Comparison of ENCODE assay signal across 15 mouse cellular contexts in the genomic region with DNA sequence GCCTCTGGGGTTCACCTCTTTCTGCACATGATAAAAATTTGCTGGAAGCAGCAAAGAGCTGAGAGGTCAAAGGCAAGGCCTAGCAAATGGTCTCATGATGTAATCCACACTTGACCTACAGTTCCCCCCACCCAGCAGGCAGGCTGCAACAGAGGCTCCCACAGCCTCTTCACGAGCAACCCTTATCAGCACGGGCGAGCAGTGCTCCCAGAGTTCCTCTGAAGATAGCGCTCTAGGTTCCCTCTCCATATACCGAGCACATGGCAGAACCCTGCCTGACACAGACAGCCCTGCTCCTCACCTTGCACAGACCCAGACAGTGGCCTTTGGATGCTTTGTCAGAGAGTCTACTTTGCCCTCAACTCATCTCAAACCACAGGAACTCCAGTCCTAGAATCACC. TPM values are rescaled to one million over a fixed set of nuclear protein-coding genes. Genes with fewer than 3 reads are reported as not detected.
DNase-seq lines count a peak whose midpoint lies in the region; ATAC-seq lines count a peak whose summit lies in the region.
"Had no signal": no experiment of that assay in that cellular context is flagged by ENCODE, and none has a peak within 500 bp of the region (broad histone marks: within the 10 kb centered on the region; RNA-seq: fewer than 3 reads in every experiment).

No protein-coding gene starts in this region.

- 0 out of 2 replicates have a peak, but pooled peaks have one; percentile 43 for ATAC-seq in erythroid progenitor cell, adult 5-6 weeks (replicated peaks; ENCODE audit: low FRiP score, poor library complexity, severe bottlenecking)
- ATAC-seq in megakaryocyte progenitor cell, adult 5-6 weeks (replicated peaks; ENCODE audit: poor library complexity), result peak; percentile 39; the same call in 1 of the 2 replicates
- ATAC-seq: CD4-positive, CD25-positive, alpha-beta regulatory T cell, adult 4 months had no signal

- DNase-seq in kidney, adult 8-10 months, result peak; percentile 72 to 80
- peak; percentile 43 for DNase-seq in liver
- no peak for DNase-seq in thymus, postnatal 10 days (ENCODE audit: low spot score in 2 of 2)
- DNase-seq in gastrocnemius, adult 8-10 months (ENCODE audit: low spot score in 2 of 2), result no peak
- no peak for DNase-seq in adrenal gland, postnatal 10 days
- no peak for DNase-seq in frontal cortex, postnatal 25 days (ENCODE audit: low spot score in 2 of 2)
- DNase-seq: cerebellum, adult 11-12 months; layer of hippocampus, postnatal 36 days; left cerebral cortex, postnatal 4 days; thymus, adult 2 months had no signal

RNA-seq across cellular contexts. Expression of a gene that starts 2.8 kb away (rescaled TPM):
- not detected in 2 replicates for total RNA-seq in erythroid progenitor cell, adult 5-6 weeks (2015; ENCODE audit: low replicate concordance)
- total RNA-seq in erythroid progenitor cell, adult 5-6 weeks (2017; ENCODE audit: low replicate concordance), result not detected in 2 replicates
- not detected in 2 replicates for total RNA-seq in megakaryocyte progenitor cell, adult 5-6 weeks (2015)
- not detected in 2 replicates for total RNA-seq in megakaryocyte progenitor cell, adult 5-6 weeks (2017)
- total RNA-seq in gastrocnemius, adult 8-10 months (2022), result under 1 TPM in 1 of 4 experiments, not detected in 3; 0.16 TPM
- total RNA-seq in adrenal gland, postnatal 10 days (2021), result 10 to 100 TPM; 35.5 to 89.5 TPM
- total RNA-seq: granulocyte monocyte progenitor cell, adult 5-6 weeks; layer of hippocampus, postnatal 36 days; left cerebral cortex, postnatal 4 days; megakaryocyte, adult 5-6 weeks had no signal

RNA-seq across cellular contexts. Expression of a gene that starts 34.1 kb away (rescaled TPM):
- 2.5 TPM in 1 of 2 replicates, not detected in the other for total RNA-seq in erythroid progenitor cell, adult 5-6 weeks (2015; ENCODE audit: low replicate concordance)
- 0.51 TPM in 1 of 2 replicates, not detected in the other for total RNA-seq in erythroid progenitor cell, adult 5-6 weeks (2017; ENCODE audit: low replicate concordance)
- total RNA-seq in megakaryocyte progenitor cell, adult 5-6 weeks (2015), result 0.15 and 0.29 TPM in 2 replicates
- total RNA-seq in megakaryocyte progenitor cell, adult 5-6 weeks (2017), result not detected in 2 replicates
- 10 to 100 TPM in 1 of 4 experiments, 1 to 10 TPM in 3; 2.0 to 11.5 (median 5.1) TPM for total RNA-seq in gastrocnemius, adult 8-10 months (2022)
- 100 to 1,000 TPM; 103 to 122 TPM for total RNA-seq in adrenal gland, postnatal 10 days (2021)
- total RNA-seq: granulocyte monocyte progenitor cell, adult 5-6 weeks; megakaryocyte, adult 5-6 weeks had no signal

RNA-seq across cellular contexts. Expression of a gene that starts 39.7 kb away (rescaled TPM):
- 25.2 and 38.6 TPM in 2 replicates for total RNA-seq in erythroid progenitor cell, adult 5-6 weeks (2015; ENCODE audit: low replicate concordance)
- 12.8 and 18.9 TPM in 2 replicates for total RNA-seq in erythroid progenitor cell, adult 5-6 weeks (2017; ENCODE audit: low replicate concordance)
- 1.5 and 2.0 TPM in 2 replicates for total RNA-seq in megakaryocyte progenitor cell, adult 5-6 weeks (2015)
- 0.75 and 1.6 TPM in 2 replicates for total RNA-seq in megakaryocyte progenitor cell, adult 5-6 weeks (2017)
- total RNA-seq in gastrocnemius, adult 8-10 months (2022), result 1 to 10 TPM in 1 of 4 experiments, under 1 TPM in 3; 0.46 to 1.1 (median 0.59) TPM
- 1 to 10 TPM; 6.0 to 9.0 TPM for total RNA-seq in adrenal gland, postnatal 10 days (2021)

RNA-seq across cellular contexts. Expression of a gene that starts 48.5 kb away (rescaled TPM):
- total RNA-seq in erythroid progenitor cell, adult 5-6 weeks (2015; ENCODE audit: low replicate concordance), result 425 and 456 TPM in 2 replicates
- 261 and 313 TPM in 2 replicates for total RNA-seq in erythroid progenitor cell, adult 5-6 weeks (2017; ENCODE audit: low replicate concordance)
- total RNA-seq in megakaryocyte progenitor cell, adult 5-6 weeks (2015), result 208 and 220 TPM in 2 replicates
- 116 and 120 TPM in 2 replicates for total RNA-seq in megakaryocyte progenitor cell, adult 5-6 weeks (2017)
- total RNA-seq in gastrocnemius, adult 8-10 months (2022), result 10 to 100 TPM; 59.5 to 80.8 (median 69.4) TPM
- 100 to 1,000 TPM; 125 to 132 TPM for total RNA-seq in adrenal gland, postnatal 10 days (2021)

RNA-seq across cellular contexts. Expression of a gene that starts 52.9 kb away (rescaled TPM):
- 2.1 and 20.9 TPM in 2 replicates for total RNA-seq in erythroid progenitor cell, adult 5-6 weeks (2015; ENCODE audit: low replicate concordance)
- 13.1 and 27.7 TPM in 2 replicates for total RNA-seq in erythroid progenitor cell, adult 5-6 weeks (2017; ENCODE audit: low replicate concordance)
- total RNA-seq in megakaryocyte progenitor cell, adult 5-6 weeks (2015), result 41.4 and 52.1 TPM in 2 replicates
- 77.8 and 79.3 TPM in 2 replicates for total RNA-seq in megakaryocyte progenitor cell, adult 5-6 weeks (2017)
- total RNA-seq in gastrocnemius, adult 8-10 months (2022), result 10 to 100 TPM; 17.4 to 25.9 (median 25.2) TPM
- total RNA-seq in adrenal gland, postnatal 10 days (2021), result 10 to 100 TPM; 33.1 to 37.3 TPM

Comparison
In these comparisons a context has a peak if more than half of its experiments do, and no peak if none do; other contexts are left out.
1. DNase-seq: peak in kidney, adult 8-10 months (2 of 2) and liver (single experiment); none in thymus, postnatal 10 days (0 of 2), gastrocnemius, adult 8-10 months (0 of 2), adrenal gland, postnatal 10 days (single experiment) and frontal cortex, postnatal 25 days (0 of 2).
2. RNA of a gene that starts 2.8 kb away (total RNA-seq): 35.5 to 89.5 TPM in adrenal gland, postnatal 10 days; not detected in erythroid progenitor cell, adult 5-6 weeks, not detected in megakaryocyte progenitor cell, adult 5-6 weeks and 0.16 TPM in gastrocnemius, adult 8-10 months; every median in the first group is over 10 times any median in the second.
3. RNA of a gene that starts 34.1 kb away (total RNA-seq): 103 to 122 TPM in adrenal gland, postnatal 10 days; 2.0 to 11.5 TPM in gastrocnemius, adult 8-10 months, 0.15 to 0.29 TPM in megakaryocyte progenitor cell, adult 5-6 weeks and 0.51 to 2.5 TPM in erythroid progenitor cell, adult 5-6 weeks; every median in the first group is over 4 times any median in the second.